Mouse (Mus musculus) hindbrain, embryonic 11.5 days (tissue): ENCODE measurements around the gene Nmur1. TPM values are rescaled to one million over a fixed set of nuclear protein-coding genes. Genes with fewer than 3 reads are reported as not detected.
A peak's percentile ranks its signal among the peaks of the same experiment; 100 is the strongest.
"Not testable (repeated sequence)": the region's sequence is repeated elsewhere in the genome, so short reads cannot be mapped to it uniquely, and the experiment has no call there.

ENCODE experiments used
- ATAC-seq: fragments of 200-750 bp; cut with Nextera tagmentation; 2 replicates; pipeline ENCODE4 v1.8.0; 2017; ENCODE audit warnings: mild to moderate bottlenecking, moderate TSS enrichment, moderate library complexity; ENCODE audit not compliant: low FRiP score
- DNase-seq: peaks from one replicate; pipeline ENCODE4 v3.0.0-alpha.2; 2015; ENCODE audit warnings: low spot score
- H3K27ac ChIP-seq: fragments of 300-500 bp; sonication (generic); 2 replicates; pipeline ENCODE4 v1.5.1; 2014; ENCODE audit warnings: mild to moderate bottlenecking, low read depth, low read length
- H3K27me3 ChIP-seq: fragments of 300-500 bp; sonication (generic); 2 replicates; pipeline ENCODE4 v1.6.1; 2014; ENCODE audit warnings: mild to moderate bottlenecking, low read length, moderate library complexity, mixed read lengths; ENCODE audit not compliant: control insufficient read depth, insufficient read depth
- H3K36me3 ChIP-seq: fragments of 300-500 bp; sonication (generic); 2 replicates; pipeline ENCODE4 v1.6.1; 2014; ENCODE audit warnings: mild to moderate bottlenecking, low read length, moderate library complexity, mixed read lengths; ENCODE audit not compliant: control insufficient read depth, insufficient read depth
- H3K4me1 ChIP-seq: fragments of 300-500 bp; sonication (generic); replicated peaks from 2 replicates; pipeline ENCODE4 v1.6.1; 2014; ENCODE audit warnings: low read length, mixed read lengths; ENCODE audit not compliant: control insufficient read depth, insufficient read depth
- H3K4me2 ChIP-seq: fragments of 300-500 bp; sonication (generic); replicated peaks from 2 replicates; pipeline ENCODE4 v1.6.1; 2014; ENCODE audit warnings: mild to moderate bottlenecking, low read depth, low read length
- H3K4me3 ChIP-seq: fragments of 300-500 bp; sonication (generic); 2 replicates; pipeline ENCODE4 v1.5.1; 2014; ENCODE audit warnings: low read depth, low read length
- H3K9ac ChIP-seq: fragments of 300-500 bp; sonication (generic); 2 replicates; pipeline ENCODE4 v1.6.1; 2014; ENCODE audit warnings: low read depth, low read length
- H3K9me3 ChIP-seq: fragments of 300-500 bp; sonication (generic); 2 replicates; pipeline ENCODE4 v1.6.1; 2016; ENCODE audit warnings: low read length; ENCODE audit not compliant: control insufficient read depth
- WGBS: fragments of 180-500 bp; shearing (Covaris S2); extraction: QIAGEN DNeasy Blood & Tissue Kit; methylation state at CpG from one replicate; pipeline ENCODE4 v1.1.7; 2014; 5-methylcytosine and 5-hydroxymethylcytosine counted together
- polyA plus RNA-seq: library from polyadenylated mRNA; unstranded; fragments of >200 nt; fragmentation: Nextera tagmentation; extraction: Ambion mirVana; gene quantifications from 2 replicates; pipeline ENCODE4 v1.2.1, GENCODE M21; 2014

Gene Nmur1
- polyA plus RNA-seq, 1 experiment from 2014 or later, result not detected

GRCm38 (mm10) chr1:86343969-86344861 is 81.8 kb downstream of the Nmur1 start:
- ATAC-seq, result no peak
- Histone ChIP-seq H3K27ac (no peak overlapping the region), H3K4me2 (no peak overlapping the region), H3K9me3 (no peaks in the 10 kb centered on the region), H3K27me3 (no peaks in the 10 kb centered on the region), H3K36me3 (peaks cover under 1% of the 10 kb centered on the region), H3K4me3 (no peak overlapping the region), H3K4me1 (no peaks in the 10 kb centered on the region), H3K9ac (no peak overlapping the region)
- DNase-seq, result no peak
- WGBS, result 79% methylated on average over 4 of the region's 4 CpGs

- Histone ChIP-seq H3K9me3 (no peaks in the 10 kb centered on the region), H3K27ac (no peak overlapping the region), H3K36me3 (no peaks in the 10 kb centered on the region), H3K4me1 (no peaks in the 10 kb centered on the region), H3K9ac (no peak overlapping the region), H3K4me3 (no peak overlapping the region), H3K27me3 (no peaks in the 10 kb centered on the region), H3K4me2 (no peak overlapping the region)
- WGBS, result 91% methylated on average over 1 of the region's 1 CpGs
- DNase-seq (no peak), ATAC-seq (no peak)
These were observed 82.9 kb downstream of the Nmur1 start for GRCm38 (mm10) chr1:86343087-86343645.

DNA sequence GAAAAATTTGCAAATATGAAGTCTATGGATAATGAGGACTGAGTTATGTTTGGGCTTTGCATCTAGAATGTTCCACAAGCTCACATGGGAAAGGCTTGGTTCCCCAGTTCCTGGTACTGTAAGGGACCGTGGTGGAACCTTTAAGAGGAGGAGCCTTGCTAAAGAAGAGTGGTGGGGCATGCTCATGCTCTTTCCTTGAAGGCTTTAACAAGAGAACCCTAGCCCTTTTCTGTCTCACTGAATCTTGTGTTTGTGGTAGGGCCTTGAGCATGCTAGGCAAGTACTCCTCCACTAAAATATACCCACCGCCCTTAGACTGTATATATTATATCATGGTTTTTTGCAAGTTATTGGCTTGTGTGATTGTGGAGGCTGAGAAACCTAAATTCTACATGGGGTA is 83.7 kb downstream of the Nmur1 start:
- Histone ChIP-seq H3K27me3 (no peaks in the 10 kb centered on the region), H3K9me3 (no peaks in the 10 kb centered on the region), H3K4me1 (no peaks in the 10 kb centered on the region), H3K4me2 (no peak overlapping the region), H3K27ac (no peak overlapping the region), H3K36me3 (no peaks in the 10 kb centered on the region), H3K9ac (no peak overlapping the region), H3K4me3 (no peak overlapping the region)
- DNase-seq (no peak), ATAC-seq (no peak)
- WGBS, result 92% methylated on average over 2 of the region's 2 CpGs

DNA sequence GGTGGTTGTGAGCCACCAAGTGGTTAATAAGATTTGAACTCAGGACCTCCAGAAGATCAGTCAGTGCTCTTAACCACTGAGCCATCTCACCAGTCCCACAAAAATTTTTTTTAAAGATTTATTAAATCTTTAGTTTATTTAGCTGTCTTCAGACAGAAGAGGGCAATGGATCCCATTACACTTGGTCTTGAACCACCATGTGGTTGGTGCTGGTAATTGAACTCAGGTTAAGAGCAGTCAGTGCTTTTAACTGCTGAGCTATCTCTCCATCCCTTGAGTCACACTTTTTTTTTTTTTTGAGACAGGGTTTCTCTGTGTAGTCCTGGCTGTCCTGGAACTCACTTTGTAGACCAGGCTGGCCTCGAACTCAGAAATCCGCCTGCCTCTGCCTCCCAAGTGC is 84.9 kb downstream of the Nmur1 start:
- not testable (repeated sequence) for H3K9me3 ChIP-seq, H3K4me2 ChIP-seq, H3K27ac ChIP-seq, H3K9ac ChIP-seq, DNase-seq, H3K4me1 ChIP-seq, H3K4me3 ChIP-seq, ATAC-seq, H3K36me3 ChIP-seq, H3K27me3 ChIP-seq
- 86% methylated on average over 2 of the region's 2 CpGs for WGBS

- H3K9me3 ChIP-seq, result no peaks in the 10 kb centered on the region
- H3K36me3 ChIP-seq, result no peaks in the 10 kb centered on the region
- H3K27ac ChIP-seq, result no peak overlapping the region
- H3K4me3 ChIP-seq, result no peak overlapping the region
- no peak overlapping the region for H3K9ac ChIP-seq
- no peaks in the 10 kb centered on the region for H3K4me1 ChIP-seq
- no peak overlapping the region for H3K4me2 ChIP-seq
- peak; percentile 91 for DNase-seq
- 31% methylated on average over 4 of the region's 4 CpGs for WGBS
- H3K27me3 ChIP-seq, result no peaks in the 10 kb centered on the region
- peak; percentile 53; the same call in 1 of the 2 replicates for ATAC-seq
These were observed 86.7 kb downstream of the Nmur1 start for GRCm38 (mm10) chr1:86339156-86339812.

- DNase-seq, result no peak
- ATAC-seq, result no peak
- no peak overlapping the region for H3K4me2 ChIP-seq
- WGBS, result 37% methylated on average over 2 of the region's 2 CpGs
- no peaks in the 10 kb centered on the region for H3K36me3 ChIP-seq
- no peak overlapping the region for H3K27ac ChIP-seq
- H3K4me1 ChIP-seq, result no peaks in the 10 kb centered on the region
- H3K9me3 ChIP-seq, result no peaks in the 10 kb centered on the region
- no peak overlapping the region for H3K9ac ChIP-seq
- H3K4me3 ChIP-seq, result no peak overlapping the region
- H3K27me3 ChIP-seq, result no peaks in the 10 kb centered on the region
These were observed 89.7 kb downstream of the Nmur1 start for GRCm38 (mm10) chr1:86336330-86336729.

Other genes starting within 250 kb of the Nmur1 start
- gene B3gnt7, start 123.4 kb downstream of the Nmur1 start, polyA plus RNA-seq, result 2.8 and 2.9 TPM in 2 replicates
- 342 and 368 TPM in 2 replicates for gene Ncl, start 66.8 kb downstream of the Nmur1 start, polyA plus RNA-seq
- gene Tex44, start 101 bp upstream of the Nmur1 start, polyA plus RNA-seq, result 0.15 TPM in 1 of 2 replicates, not detected in the other
- 3,351 and 3,402 TPM in 2 replicates for gene Ptma, start 100.5 kb upstream of the Nmur1 start, polyA plus RNA-seq
- 91.9 and 96.0 TPM in 2 replicates for gene Pde6d, start 156.4 kb upstream of the Nmur1 start, polyA plus RNA-seq
- gene Cops7b, start 156.7 kb upstream of the Nmur1 start, polyA plus RNA-seq, result 49.7 and 63.7 TPM in 2 replicates
- gene Nppc, start 244.3 kb upstream of the Nmur1 start, polyA plus RNA-seq, result 10.3 and 13.9 TPM in 2 replicates